Mouse (Mus musculus) liver, embryonic 11.5 days (tissue): ENCODE results near the gene Arhgap17. TPM values are rescaled to one million over a fixed set of nuclear protein-coding genes. Genes with fewer than 3 reads are reported as not detected.

ENCODE experiments used
- ATAC-seq: fragments of 200-750 bp; cut with Nextera tagmentation; replicated peaks from 2 replicates; pipeline ENCODE4 v1.8.0; 2017; ENCODE audit warnings: moderate number of reproducible peaks, mild to moderate bottlenecking, moderate TSS enrichment, moderate library complexity; ENCODE audit not compliant: low FRiP score
- DNase-seq: peaks from one replicate; pipeline ENCODE4 v3.0.0-alpha.2; 2017; ENCODE audit warnings: low spot score
- H3K27ac ChIP-seq: fragments of 300-500 bp; sonication (generic); 2 replicates; pipeline ENCODE4 v1.5.1; 2014; ENCODE audit warnings: mild to moderate bottlenecking, low read depth, low read length, control low read depth
- H3K27me3 ChIP-seq: fragments of 300-500 bp; sonication (generic); replicated peaks from 2 replicates; pipeline ENCODE4 v1.6.1; 2014; ENCODE audit warnings: low read length, mixed read lengths; ENCODE audit not compliant: control insufficient read depth, insufficient read depth
- H3K36me3 ChIP-seq: fragments of 300-500 bp; sonication (generic); 2 replicates; pipeline ENCODE4 v1.6.1; 2014; ENCODE audit warnings: mild to moderate bottlenecking, low read length, moderate library complexity, mixed read lengths; ENCODE audit not compliant: control insufficient read depth, insufficient read depth
- H3K4me1 ChIP-seq: fragments of 300-500 bp; sonication (generic); replicated peaks from 2 replicates; pipeline ENCODE4 v1.6.1; 2014; ENCODE audit warnings: low read length, mixed read lengths; ENCODE audit not compliant: control insufficient read depth, insufficient read depth
- H3K4me2 ChIP-seq: fragments of 300-500 bp; sonication (generic); 2 replicates; pipeline ENCODE4 v1.6.1; 2014; ENCODE audit warnings: mild to moderate bottlenecking, control low read depth, moderate library complexity
- H3K4me3 ChIP-seq: fragments of 300-500 bp; sonication (generic); 2 replicates; pipeline ENCODE4 v1.5.1; 2014; ENCODE audit warnings: low read depth, low read length, control low read depth
- H3K9ac ChIP-seq: fragments of 300-500 bp; sonication (generic); 2 replicates; pipeline ENCODE4 v1.6.1; 2014; ENCODE audit warnings: low read depth, low read length, control low read depth
- H3K9me3 ChIP-seq: fragments of 300-500 bp; sonication (generic); 2 replicates; pipeline ENCODE4 v1.6.1; 2016; ENCODE audit warnings: low read length, inconsistent platforms, mixed read lengths; ENCODE audit not compliant: control insufficient read depth
- WGBS: fragments of 180-500 bp; shearing (Covaris S2); extraction: QIAGEN DNeasy Blood & Tissue Kit; methylation state at CpG from one replicate; pipeline ENCODE4 v1.1.7; 2014; 5-methylcytosine and 5-hydroxymethylcytosine counted together
- polyA plus RNA-seq: library from polyadenylated mRNA; unstranded; fragments of >200 nt; fragmentation: Nextera tagmentation; extraction: Ambion mirVana; gene quantifications from 2 replicates; pipeline ENCODE4 v1.2.1, GENCODE M21; 2014

Arhgap17 gene
- polyA plus RNA-seq: 29.8 and 31.3 TPM in 2 replicates

DNA sequence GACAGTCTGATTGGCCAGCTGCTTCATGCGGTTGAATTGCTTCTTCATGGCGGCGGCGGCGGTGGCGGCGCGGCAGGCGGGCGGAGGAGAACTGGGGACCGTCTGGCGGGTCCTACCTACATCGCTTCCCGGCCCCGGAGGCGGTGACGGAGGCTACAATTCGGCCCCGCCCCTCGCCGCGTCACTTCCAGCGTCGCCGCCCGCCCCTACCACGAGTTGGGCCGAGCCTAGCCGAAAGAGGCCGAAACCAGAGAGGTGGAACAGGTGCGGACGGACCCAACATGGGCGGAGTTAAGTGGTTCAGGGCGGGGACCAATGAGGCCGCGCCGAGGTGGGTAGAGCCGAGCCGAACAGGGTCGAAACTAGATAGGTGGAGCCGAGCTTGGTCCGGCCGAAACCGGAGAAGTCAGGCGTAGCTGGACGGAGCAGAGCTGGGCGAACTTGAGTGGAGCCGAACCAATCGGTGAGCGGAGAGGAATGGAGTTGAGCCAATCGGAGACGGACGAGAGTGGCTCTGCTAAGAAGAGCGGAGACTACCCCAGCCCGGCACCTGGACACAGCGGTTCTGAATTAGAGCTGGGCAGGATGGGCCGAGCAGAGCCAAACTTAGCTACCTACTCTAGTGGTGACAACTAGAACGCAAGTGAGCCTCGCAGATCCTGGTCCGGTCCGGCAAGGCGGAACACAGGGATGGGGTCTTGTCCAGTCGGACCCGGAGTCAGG is at the start of gene Arhgap17, which contains the start of gene Lcmt1:
Gene Arhgap17, minus strand, starts transcription at position 157 of the 723 bp plus-strand sequence.
Gene Lcmt1, plus strand, starts transcription at position 26 of the 723 bp plus-strand sequence.
- Histone ChIP-seq H3K27ac (peak within 1 kb of the TSS; percentile 82), H3K27me3 (no peaks in the 10 kb centered on the region), H3K36me3 (no peaks in the 10 kb centered on the region), H3K9ac (peak within 1 kb of the TSS; percentile 81), H3K4me2 (peak within 1 kb of the TSS; percentile 95), H3K4me3 (peak within 1 kb of the TSS; percentile 79), H3K9me3 (no peaks in the 10 kb centered on the region), H3K4me1 (peaks cover 39% of the 10 kb centered on the region)
- DNase-seq (peak; percentile 98), ATAC-seq (peak; percentile 95)
- under 1% methylated on average over 64 of the region's 64 CpGs for WGBS

DNA sequence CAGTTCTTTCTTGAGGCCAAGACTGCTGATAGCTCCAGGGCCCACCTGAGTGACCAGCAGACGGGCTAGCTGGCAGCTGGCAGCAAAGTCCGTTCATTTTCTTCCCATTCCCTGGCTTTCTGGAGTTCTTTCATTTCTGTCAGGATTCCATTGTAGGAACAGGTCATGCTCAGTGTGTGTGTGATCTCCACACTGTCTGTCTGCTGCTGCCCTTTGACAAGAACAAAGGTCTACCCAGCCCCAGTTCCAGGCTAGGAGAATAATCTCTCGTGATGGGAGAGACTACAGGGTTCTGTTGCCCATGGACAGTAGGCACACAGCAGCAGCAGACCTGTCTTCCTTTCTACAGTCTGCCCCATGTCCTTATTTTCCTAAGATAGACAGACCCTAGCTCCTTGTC is 47.9 kb upstream of the Arhgap17 start:
- no peak overlapping the region for H3K27ac ChIP-seq
- H3K36me3 ChIP-seq: peaks cover 2% of the 10 kb centered on the region; the same call in 1 of the 2 replicates
- H3K4me3 ChIP-seq: no peak overlapping the region
- 92% methylated on average over 3 of the region's 3 CpGs for WGBS
- H3K9me3 ChIP-seq: no peaks in the 10 kb centered on the region
- DNase-seq (no peak), ATAC-seq (no peak)
- H3K27me3 ChIP-seq: no peaks in the 10 kb centered on the region
- H3K4me2 ChIP-seq: no peak overlapping the region
- no peak overlapping the region for H3K9ac ChIP-seq
- no peaks in the 10 kb centered on the region for H3K4me1 ChIP-seq

DNA sequence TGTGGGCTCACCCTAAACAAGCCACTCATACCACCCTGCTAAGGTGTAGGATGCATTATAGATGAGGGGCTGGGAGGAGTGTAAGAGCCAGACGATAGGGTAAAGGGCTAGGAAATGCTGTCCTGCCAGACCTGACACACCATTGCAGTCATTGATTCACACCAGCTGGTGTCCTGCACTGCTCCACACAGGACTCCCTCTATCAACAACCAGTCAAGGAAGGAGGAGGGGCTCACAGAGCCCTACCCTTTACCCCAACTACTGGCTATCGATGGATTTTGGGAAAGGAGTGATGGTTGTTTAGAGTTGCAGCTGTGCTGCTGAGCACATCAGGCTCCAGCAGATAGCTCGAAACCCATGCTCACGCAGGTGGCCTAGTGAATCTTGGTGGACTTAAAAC is 47.1 kb upstream of the Arhgap17 start:
- no peak for DNase-seq
- no peak overlapping the region for H3K4me2 ChIP-seq
- H3K4me3 ChIP-seq: no peak overlapping the region
- no peak overlapping the region for H3K27ac ChIP-seq
- ATAC-seq: no peak
- no peaks in the 10 kb centered on the region for H3K36me3 ChIP-seq
- H3K4me1 ChIP-seq: no peaks in the 10 kb centered on the region
- WGBS: 78% methylated on average over 4 of the region's 4 CpGs
- no peaks in the 10 kb centered on the region for H3K27me3 ChIP-seq
- no peaks in the 10 kb centered on the region for H3K9me3 ChIP-seq
- no peak overlapping the region for H3K9ac ChIP-seq

DNA sequence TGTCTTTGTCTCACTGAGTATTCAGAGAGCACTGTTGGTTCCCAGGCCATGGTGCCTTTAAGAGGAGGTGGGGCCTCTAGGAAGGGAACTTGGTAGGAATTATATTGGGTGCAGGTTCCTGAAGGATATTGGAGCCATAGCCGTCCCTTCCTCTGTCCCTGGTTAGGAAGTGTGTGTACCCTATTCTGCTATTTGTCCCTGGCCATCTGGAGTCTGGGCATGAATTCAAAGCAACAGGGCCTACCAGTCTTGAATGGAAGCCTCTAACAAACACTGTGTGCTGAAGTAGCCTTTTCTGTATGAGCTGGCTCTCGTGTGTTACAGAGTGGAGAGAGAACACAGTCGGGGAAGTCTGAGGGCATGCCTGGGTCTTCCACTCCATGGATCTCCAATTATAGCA is 42.4 kb upstream of the Arhgap17 start:
- H3K4me3 ChIP-seq: no peak overlapping the region
- H3K27me3 ChIP-seq: no peaks in the 10 kb centered on the region
- H3K36me3 ChIP-seq: no peaks in the 10 kb centered on the region; the same call in 1 of the 2 replicates
- H3K9me3 ChIP-seq: no peaks in the 10 kb centered on the region
- DNase-seq: no peak
- H3K4me2 ChIP-seq: no peak overlapping the region
- H3K9ac ChIP-seq: no peak overlapping the region
- H3K27ac ChIP-seq: no peak overlapping the region
- no peaks in the 10 kb centered on the region for H3K4me1 ChIP-seq
- ATAC-seq: no peak
- 86% methylated on average over 3 of the region's 3 CpGs for WGBS

DNA sequence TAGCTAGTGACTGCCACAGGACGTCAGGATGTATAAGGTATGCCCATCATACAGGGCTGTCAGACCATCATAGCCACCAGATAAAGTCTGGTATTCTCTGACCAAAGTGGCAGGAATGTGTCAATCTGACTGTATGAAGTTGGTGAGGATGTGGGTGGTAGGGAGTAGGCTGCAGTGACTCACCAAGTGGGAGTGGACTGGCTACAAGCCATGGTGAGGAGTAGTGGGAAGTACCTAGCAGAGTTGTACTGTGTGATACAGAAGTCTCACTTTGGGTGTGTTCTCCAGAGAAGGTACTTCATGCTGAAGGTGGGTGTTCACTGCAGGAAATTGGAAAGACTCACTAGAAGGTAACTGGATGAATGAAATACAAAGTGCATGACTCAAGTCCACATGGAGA is 41.4 kb upstream of the Arhgap17 start:
- Histone ChIP-seq H3K9me3 (no peaks in the 10 kb centered on the region), H3K9ac (no peak overlapping the region), H3K36me3 (no peaks in the 10 kb centered on the region; the same call in 1 of the 2 replicates), H3K27ac (no peak overlapping the region), H3K4me3 (no peak overlapping the region), H3K4me2 (no peak overlapping the region), H3K4me1 (no peaks in the 10 kb centered on the region), H3K27me3 (no peaks in the 10 kb centered on the region)
- no peak for ATAC-seq
- no peak for DNase-seq
- 87% methylated on average over 1 of the region's 1 CpGs for WGBS

DNA sequence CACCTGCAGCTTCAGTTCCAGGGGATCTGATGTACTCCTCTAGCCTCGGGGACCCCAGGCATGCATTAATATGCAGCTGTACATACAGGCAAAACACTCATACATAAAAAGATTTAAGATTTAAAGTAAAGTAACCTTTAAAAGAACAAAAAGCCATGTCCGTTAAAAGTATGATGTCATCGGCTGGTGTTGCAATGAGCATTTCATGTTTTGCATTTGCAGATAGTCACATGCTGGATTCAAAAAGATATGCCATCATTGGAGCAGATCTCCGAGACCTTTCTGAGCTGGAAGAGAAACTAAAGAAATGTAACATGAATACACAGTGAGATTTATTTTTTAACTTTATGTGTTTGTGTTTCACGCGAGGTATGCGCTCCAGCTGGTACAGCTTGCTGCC is 40.8 kb upstream of the Arhgap17 start:
- Histone ChIP-seq H3K9ac (no peak overlapping the region), H3K4me1 (no peaks in the 10 kb centered on the region), H3K4me2 (no peak overlapping the region), H3K27me3 (no peaks in the 10 kb centered on the region), H3K27ac (no peak overlapping the region), H3K36me3 (no peaks in the 10 kb centered on the region; the same call in 1 of the 2 replicates), H3K9me3 (no peaks in the 10 kb centered on the region), H3K4me3 (no peak overlapping the region)
- no peak for DNase-seq
- 89% methylated on average over 7 of the region's 7 CpGs for WGBS
- no peak for ATAC-seq

DNA sequence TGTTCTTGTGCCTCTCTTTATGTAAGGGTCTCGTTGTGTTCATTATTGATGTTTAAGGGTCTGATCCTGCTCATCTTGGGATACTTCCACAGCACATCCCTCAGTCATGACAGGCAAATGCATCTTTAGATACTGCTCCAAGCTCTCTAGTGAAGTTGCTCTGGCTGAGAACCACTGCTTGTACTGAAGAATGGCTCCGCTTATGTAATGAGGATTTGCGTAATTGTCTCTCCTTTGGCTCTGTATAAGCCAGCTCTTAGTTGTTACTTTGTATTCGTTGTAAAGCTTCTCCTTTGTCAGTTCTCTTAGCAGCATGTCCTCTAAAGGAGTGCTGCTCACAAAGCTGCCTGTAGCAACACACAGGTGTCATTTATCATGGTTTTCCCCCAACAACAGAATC is 37.3 kb upstream of the Arhgap17 start:
- Histone ChIP-seq H3K4me2 (no peak overlapping the region), H3K9me3 (no peaks in the 10 kb centered on the region), H3K27me3 (no peaks in the 10 kb centered on the region), H3K4me1 (no peaks in the 10 kb centered on the region), H3K4me3 (no peak overlapping the region), H3K36me3 (no peaks in the 10 kb centered on the region; the same call in 1 of the 2 replicates), H3K27ac (no peak overlapping the region), H3K9ac (no peak overlapping the region)
- no peak for ATAC-seq
- DNase-seq: no peak
- WGBS: 88% methylated on average over 4 of the region's 4 CpGs

DNA sequence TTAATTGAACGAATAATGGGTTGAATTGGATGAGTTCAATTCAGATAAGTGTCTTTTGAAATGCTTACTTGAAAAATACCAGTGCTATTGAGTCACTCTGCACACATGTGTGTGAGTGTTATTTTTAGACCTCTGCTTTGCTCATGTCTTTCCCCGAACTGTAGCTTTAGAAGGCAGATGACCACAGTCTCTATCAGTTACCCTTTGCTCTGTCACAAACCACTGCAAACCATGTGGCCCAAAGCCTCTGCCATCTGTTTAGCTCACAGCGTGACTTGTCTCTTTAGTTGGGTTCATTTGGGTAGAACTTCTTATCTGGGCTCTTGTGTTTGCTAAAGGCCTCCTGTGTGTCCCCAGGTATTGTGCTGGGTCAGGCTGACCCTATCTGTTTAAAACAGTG is 35.9 kb upstream of the Arhgap17 start:
- WGBS: 46% methylated on average over 3 of the region's 3 CpGs
- ATAC-seq: peak; percentile 58
- Histone ChIP-seq H3K4me2 (no peak overlapping the region), H3K36me3 (no peaks in the 10 kb centered on the region; the same call in 1 of the 2 replicates), H3K9me3 (no peaks in the 10 kb centered on the region), H3K9ac (no peak overlapping the region), H3K27ac (no peak overlapping the region), H3K27me3 (no peaks in the 10 kb centered on the region), H3K4me1 (no peaks in the 10 kb centered on the region), H3K4me3 (no peak overlapping the region)
- DNase-seq: no peak

DNA sequence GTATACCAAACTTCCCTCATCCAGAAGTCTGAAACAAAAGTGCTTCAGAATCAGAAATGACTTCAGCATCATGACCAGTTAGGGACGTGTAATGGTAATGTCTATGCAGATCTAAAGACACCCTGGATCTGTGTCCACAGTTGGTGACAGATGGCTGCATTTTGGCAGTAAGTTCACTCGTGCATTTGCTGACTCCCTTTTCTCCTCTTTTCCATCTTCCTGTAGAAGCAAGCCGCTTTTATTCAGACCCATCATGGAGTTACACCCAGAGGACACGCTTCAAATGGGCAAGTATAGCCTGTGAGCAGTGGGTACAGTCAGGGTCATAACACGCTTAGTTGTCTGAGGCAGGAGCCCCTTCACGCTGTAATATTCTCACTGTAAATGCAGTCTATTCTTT is 34.5 kb upstream of the Arhgap17 start:
- H3K9ac ChIP-seq: no peak overlapping the region
- DNase-seq (no peak), ATAC-seq (no peak)
- no peak overlapping the region for H3K4me2 ChIP-seq
- 92% methylated on average over 6 of the region's 6 CpGs for WGBS
- H3K27me3 ChIP-seq: no peaks in the 10 kb centered on the region
- no peak overlapping the region for H3K27ac ChIP-seq
- no peaks in the 10 kb centered on the region; the same call in 1 of the 2 replicates for H3K36me3 ChIP-seq
- no peaks in the 10 kb centered on the region for H3K4me1 ChIP-seq
- no peak overlapping the region for H3K4me3 ChIP-seq
- no peaks in the 10 kb centered on the region for H3K9me3 ChIP-seq
